Mouse (Mus musculus) cerebellum, adult 2 months (tissue): ENCODE data around the gene Pradc1. TPM values are rescaled to one million over a fixed set of nuclear protein-coding genes. Genes with fewer than 3 reads are reported as not detected.

Source experiments
- DNase-seq, 2 experiments: peaks; one replicate each; pipeline ENCODE4 v3.0.0; 2021
- H3K27ac ChIP-seq: fragments of 200-500 bp; 2 replicates; pipeline ENCODE4 v1.5.1; 2012; ENCODE audit warnings: low read length, control low read depth, inconsistent platforms; ENCODE audit not compliant: insufficient read depth
- H3K27me3 ChIP-seq: fragments of 200-500 bp; 2 replicates; pipeline ENCODE4 v1.6.1; 2012; ENCODE audit warnings: inconsistent platforms, mild to moderate bottlenecking, low read length, moderate library complexity; ENCODE audit not compliant: control insufficient read depth, insufficient read depth
- H3K4me1 ChIP-seq: fragments of 200-500 bp; 2 replicates; pipeline ENCODE4 v1.6.1; 2011; ENCODE audit warnings: low read length; ENCODE audit not compliant: control insufficient read depth, insufficient read depth
- H3K4me3 ChIP-seq: fragments of 200-500 bp; replicated peaks from 2 replicates; pipeline ENCODE3; 2011; ENCODE audit warnings: mild to moderate bottlenecking, low read depth, low read length, control low read depth; ENCODE audit not compliant: insufficient read depth
- CTCF ChIP-seq: fragments of 200-500 bp; IDR thresholded peaks from 2 replicates; pipeline ENCODE4 v1.5.1; 2011; ENCODE audit warnings: low read depth, mild to moderate bottlenecking, control low read depth, low read length, moderate library complexity, borderline replicate concordance; ENCODE audit not compliant: insufficient read depth
- POLR2A ChIP-seq: fragments of 200-500 bp; IDR thresholded peaks from 2 replicates; pipeline ENCODE4 v1.6.1; 2011; ENCODE audit warnings: low read length, control low read depth, borderline replicate concordance; ENCODE audit not compliant: insufficient read depth
- WGBS: fragments of 180-500 bp; shearing (Covaris S2); methylation state at CpG from one replicate; pipeline ENCODE4 v1.1.7; 2018; 5-methylcytosine and 5-hydroxymethylcytosine counted together
- polyA plus RNA-seq: library from polyadenylated mRNA; depleted of rRNA; stranded (reverse); fragments of >200 nt; gene quantifications from 2 replicates; pipeline ENCODE4 v1.2.3, GENCODE M21; 2012

Gene Pradc1
- polyA plus RNA-seq, 1 experiment = 21.2 TPM

DNA sequence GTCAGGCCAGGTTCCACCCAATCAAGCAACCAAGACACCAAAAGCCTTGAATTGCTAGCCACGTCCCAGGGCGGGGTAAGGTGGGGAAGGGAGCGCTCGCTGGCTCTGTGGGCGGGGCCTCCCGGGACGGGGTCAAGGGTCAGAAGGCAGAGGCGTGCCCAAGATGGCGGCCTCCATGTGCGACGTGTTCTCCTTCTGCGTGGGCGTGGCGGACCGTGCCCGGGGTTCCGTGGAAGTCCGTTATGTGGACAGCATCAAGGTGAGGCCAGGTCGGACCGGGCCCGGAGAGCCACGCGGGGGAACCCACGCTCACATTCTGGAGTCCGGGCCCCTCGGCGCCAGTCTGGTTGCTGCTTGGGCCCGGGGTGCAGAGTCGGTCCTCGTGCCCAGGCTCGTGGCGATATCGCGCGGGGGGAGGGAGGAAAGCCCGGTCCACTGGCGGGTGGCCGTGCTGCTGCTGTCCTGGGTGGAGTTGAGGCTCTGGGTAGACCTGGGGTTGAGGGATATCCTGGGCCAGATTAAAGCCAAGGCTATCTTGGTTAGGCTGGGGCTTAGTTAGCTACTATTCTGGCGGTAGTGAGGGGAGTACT, 19.8 kb downstream of the Pradc1 start, which contains the start of gene Smyd5:
Gene Smyd5 (plus strand): TSS at position 148 of the 590 bp plus-strand sequence.
- TF ChIP-seq CTCF (no peak), POLR2A (no peak)
- H3K27ac ChIP-seq = no peak within 1 kb of the TSS
- no peaks in the 10 kb centered on the region for H3K4me1 ChIP-seq
- no peaks in the 10 kb centered on the region for H3K27me3 ChIP-seq
- H3K4me3 ChIP-seq = peak within 1 kb of the TSS; percentile 77
- under 1% methylated on average over 39 of the region's 39 CpGs for WGBS
- peak; percentile 72 to 76 for DNase-seq

DNA sequence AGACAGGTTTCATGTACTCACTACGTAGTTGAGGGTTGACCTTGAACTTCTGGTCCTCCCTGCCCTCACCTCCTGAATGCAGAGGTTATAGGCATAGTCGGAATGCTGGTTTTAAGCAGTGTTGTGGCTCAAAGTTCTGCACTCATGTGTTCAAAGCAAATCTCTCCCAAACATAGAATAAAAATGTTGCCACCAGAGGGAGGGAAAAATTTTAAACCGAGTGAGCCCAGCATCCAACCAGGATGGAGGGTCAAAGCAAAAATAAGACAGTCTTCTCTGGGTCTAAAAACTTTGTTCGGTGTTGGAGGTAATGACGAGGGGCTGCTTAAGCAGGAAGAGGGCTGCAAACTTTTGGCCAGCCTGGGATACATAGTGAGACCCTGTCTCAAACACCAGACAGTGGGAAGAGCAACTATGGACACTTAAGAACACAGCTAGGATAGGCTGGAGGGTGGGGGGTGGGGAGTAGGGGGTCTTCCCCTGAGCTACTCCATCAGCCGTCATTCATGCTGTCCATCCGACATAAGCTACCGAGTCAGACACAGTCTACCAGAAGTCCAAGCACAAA, 20.4 kb downstream of the Pradc1 start:
- TF ChIP-seq CTCF (no peak), POLR2A (no peak)
- H3K4me3 ChIP-seq = peak overlapping the region; percentile 77
- DNase-seq = no peak
- H3K27me3 ChIP-seq = no peaks in the 10 kb centered on the region
- H3K27ac ChIP-seq = no peak overlapping the region
- no peaks in the 10 kb centered on the region for H3K4me1 ChIP-seq
- 53% methylated on average over 8 of the region's 8 CpGs for WGBS

DNA sequence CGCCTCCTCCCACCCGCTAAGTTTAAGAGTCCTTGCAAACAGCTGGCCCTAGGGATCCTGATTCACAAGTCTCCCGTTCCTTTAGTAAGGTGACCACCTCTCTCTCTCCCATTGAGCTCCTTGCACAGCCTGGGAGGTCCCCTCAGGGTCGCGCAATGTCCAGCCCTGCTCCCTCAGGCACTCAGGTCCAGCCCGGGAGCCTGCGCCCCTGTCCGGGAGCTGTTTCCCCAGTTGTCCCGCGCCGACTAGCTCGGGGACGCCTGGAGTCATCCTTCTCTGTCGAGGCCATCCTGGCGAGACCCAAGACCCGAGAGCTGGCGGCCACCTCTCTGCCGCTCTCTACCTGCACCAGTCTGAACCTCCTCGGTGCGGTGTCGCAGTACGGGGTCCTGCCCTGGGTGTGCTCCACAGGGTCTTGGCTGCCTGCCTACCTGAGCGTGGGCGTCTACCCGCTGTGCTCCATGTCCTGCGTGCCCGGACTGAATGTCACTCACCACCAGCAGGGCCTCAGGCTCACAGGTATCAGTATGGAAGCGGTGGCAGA, 27.9 kb downstream of the Pradc1 start, which contains the start of gene Noto:
Gene Noto (plus strand): TSS at position 51 of the 544 bp plus-strand sequence.
- WGBS = 15% methylated on average over 28 of the region's 28 CpGs
- TF ChIP-seq POLR2A (no peak), CTCF (no peak)

DNA sequence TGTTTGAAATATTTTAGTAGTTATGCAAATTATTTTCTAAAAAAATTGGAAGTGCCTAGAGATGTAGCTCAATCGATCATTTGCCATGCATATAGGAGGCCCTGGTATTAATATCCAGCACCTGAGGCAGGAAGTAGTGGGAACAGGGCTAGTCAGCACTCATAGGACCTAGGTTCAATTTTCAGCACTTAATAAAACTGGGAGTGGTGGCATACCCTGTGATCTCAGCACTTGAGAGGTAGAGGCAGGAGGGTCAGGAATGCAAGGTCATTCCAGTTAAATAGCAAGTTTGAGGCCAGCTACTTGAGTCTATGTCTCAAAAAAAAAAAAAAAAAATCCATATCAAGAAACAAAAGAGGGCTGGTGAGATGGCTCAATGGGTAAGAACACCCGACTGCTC, 32.6 kb downstream of the Pradc1 start:
- no peak overlapping the region for H3K4me3 ChIP-seq
- H3K27ac ChIP-seq = no peak overlapping the region
- DNase-seq = no peak
- no peaks in the 10 kb centered on the region for H3K4me1 ChIP-seq
- TF ChIP-seq POLR2A (no peak), CTCF (no peak)
- no peaks in the 10 kb centered on the region; the same call in 1 of the 2 replicates for H3K27me3 ChIP-seq
- WGBS = 82% methylated on average over 2 of the region's 2 CpGs

More for the DNA sequence above, 27.9 kb downstream of the Pradc1 start, which contains the start of gene Noto:
- H3K4me1 ChIP-seq = no peaks in the 10 kb centered on the region
- no peak within 1 kb of the TSS for H3K4me3 ChIP-seq
- no peaks in the 10 kb centered on the region for H3K27me3 ChIP-seq
- H3K27ac ChIP-seq = no peak within 1 kb of the TSS
- no peak for DNase-seq

- no peaks in the 10 kb centered on the region for H3K4me1 ChIP-seq
- WGBS = 67% methylated on average over 3 of the region's 3 CpGs
- H3K27ac ChIP-seq = no peak overlapping the region
- H3K27me3 ChIP-seq = no peaks in the 10 kb centered on the region; the same call in 1 of the 2 replicates
- no peak overlapping the region for H3K4me3 ChIP-seq
- DNase-seq = no peak
- TF ChIP-seq CTCF (no peak), POLR2A (no peak)
These were observed 35.9 kb downstream of the Pradc1 start for GRCm38 (mm10) chr6:85415829-85416228.

DNA sequence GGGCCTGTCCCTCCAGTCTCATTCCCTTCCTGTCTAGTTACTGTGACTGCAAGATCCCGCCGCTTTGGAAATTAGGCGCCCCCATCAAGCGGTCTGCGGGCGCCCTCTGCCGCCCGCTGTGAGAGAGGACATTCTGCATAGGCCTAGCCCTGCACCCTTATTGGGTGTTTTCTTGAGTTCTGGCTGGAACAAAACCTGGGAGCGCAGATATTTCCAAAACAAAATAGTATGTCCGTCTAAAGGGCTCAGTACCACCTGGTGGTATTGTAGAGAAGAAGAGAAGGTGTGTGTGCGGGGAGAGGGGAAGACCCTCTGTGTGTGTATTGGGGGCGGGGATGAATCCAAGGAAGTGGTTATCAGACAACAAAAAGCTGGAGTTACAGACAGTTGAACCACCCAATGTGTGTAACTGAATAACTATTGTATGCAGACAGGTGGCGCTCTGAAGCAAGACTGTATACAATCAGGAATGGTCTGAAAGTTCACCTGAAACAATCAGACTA, 40.9 kb downstream of the Pradc1 start:
- DNase-seq = peak; percentile 28 to 37
- WGBS = 21% methylated on average over 13 of the region's 13 CpGs
- no peak overlapping the region for H3K4me3 ChIP-seq
- H3K4me1 ChIP-seq = no peaks in the 10 kb centered on the region
- no peaks in the 10 kb centered on the region; the same call in 1 of the 2 replicates for H3K27me3 ChIP-seq
- no peak for TF ChIP-seq POLR2A
- TF ChIP-seq CTCF = peak; percentile 58
- H3K27ac ChIP-seq = no peak overlapping the region

DNA sequence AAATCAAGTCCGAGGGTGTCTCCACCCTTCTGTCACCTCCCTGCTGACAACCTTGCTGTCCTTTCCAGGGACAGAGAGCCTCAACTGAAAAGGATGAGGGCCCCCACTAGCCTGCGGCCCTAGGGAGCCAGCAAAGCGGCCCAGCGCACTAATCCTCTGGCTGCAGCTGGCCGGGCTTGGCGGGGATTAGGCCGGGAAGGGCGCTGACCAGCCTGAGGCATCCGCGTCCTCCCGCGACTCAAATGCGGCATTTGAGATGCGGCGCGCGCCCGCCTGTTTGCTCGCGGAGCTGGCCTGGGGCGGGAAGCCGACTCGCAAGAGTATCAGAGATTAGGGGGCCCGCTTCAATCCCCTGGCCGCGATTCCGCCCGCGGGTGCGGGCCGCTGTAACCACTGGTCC, 42.8 kb downstream of the Pradc1 start:
- DNase-seq = peak in 1 of 2 experiments; percentile 22
- H3K27ac ChIP-seq = no peak overlapping the region
- H3K4me1 ChIP-seq = no peaks in the 10 kb centered on the region
- no peak for TF ChIP-seq CTCF
- TF ChIP-seq POLR2A = no peak
- WGBS = 7% methylated on average over 31 of the region's 31 CpGs
- no peaks in the 10 kb centered on the region; the same call in 1 of the 2 replicates for H3K27me3 ChIP-seq
- peak overlapping the region; percentile 22 for H3K4me3 ChIP-seq

DNA sequence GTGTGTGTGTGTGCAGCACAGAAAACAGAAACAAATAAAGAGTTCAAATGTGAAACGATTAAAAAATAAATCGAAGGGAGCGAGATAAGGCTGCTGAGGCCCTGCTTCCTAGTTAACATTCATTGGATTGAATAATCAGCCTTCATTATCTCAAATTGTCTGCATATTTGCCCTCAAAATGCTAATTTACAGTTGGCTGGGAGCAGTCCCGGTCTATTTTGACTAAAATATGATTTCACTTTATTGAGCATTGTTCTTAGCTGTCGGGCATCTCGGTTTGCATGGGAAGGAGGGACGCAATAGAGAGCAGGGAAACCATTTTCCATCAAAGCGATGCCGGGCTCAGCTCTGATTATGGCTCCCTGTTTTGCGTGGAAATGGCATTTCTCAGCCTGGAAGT, 48.7 kb downstream of the Pradc1 start:
- no peak for DNase-seq
- no peaks in the 10 kb centered on the region; the same call in 1 of the 2 replicates for H3K4me1 ChIP-seq
- 87% methylated on average over 10 of the region's 10 CpGs for WGBS
- TF ChIP-seq CTCF (no peak), POLR2A (no peak)
- no peak overlapping the region for H3K27ac ChIP-seq
- no peak overlapping the region for H3K4me3 ChIP-seq
- no peaks in the 10 kb centered on the region for H3K27me3 ChIP-seq
